Mouse (Mus musculus) lung, embryonic 14.5 days (tissue): Measurements from ENCODE around the gene Rsrc1. TPM values are rescaled to one million over a fixed set of nuclear protein-coding genes. Genes with fewer than 3 reads are reported as not detected.

ENCODE experiments used
- ATAC-seq: fragments of 200-750 bp; cut with Nextera tagmentation; 2 replicates; pipeline ENCODE4 v1.8.0; 2017; ENCODE audit warnings: mild to moderate bottlenecking, moderate TSS enrichment, moderate library complexity; ENCODE audit not compliant: insufficient read depth
- DNase-seq: peaks from one replicate; pipeline ENCODE4 v3.0.0-alpha.2; 2015
- H3K27ac ChIP-seq: fragments of 300-500 bp; sonication (generic); 2 replicates; pipeline ENCODE4 v1.5.1; 2014; ENCODE audit warnings: low read depth, mild to moderate bottlenecking, moderate library complexity
- H3K27me3 ChIP-seq: fragments of 300-500 bp; sonication (generic); 2 replicates; pipeline ENCODE4 v1.6.1; 2014; ENCODE audit warnings: low read length, control low read depth; ENCODE audit not compliant: insufficient read depth
- H3K36me3 ChIP-seq: fragments of 300-500 bp; sonication (generic); 2 replicates; pipeline ENCODE4 v1.6.1; 2014; ENCODE audit warnings: control low read depth; ENCODE audit not compliant: insufficient read depth
- H3K4me1 ChIP-seq: fragments of 300-500 bp; sonication (generic); 2 replicates; pipeline ENCODE4 v1.6.1; 2014; ENCODE audit warnings: antibody characterized with exemption, control low read depth; ENCODE audit not compliant: insufficient read depth
- H3K4me2 ChIP-seq: fragments of 300-500 bp; sonication (generic); 2 replicates; pipeline ENCODE4 v1.6.1; 2014; ENCODE audit warnings: mild to moderate bottlenecking
- H3K4me3 ChIP-seq: fragments of 300-500 bp; sonication (generic); 2 replicates; pipeline ENCODE4 v1.5.1; 2014; ENCODE audit warnings: low read depth, low read length
- H3K9ac ChIP-seq: fragments of 300-500 bp; sonication (generic); 2 replicates; pipeline ENCODE4 v1.6.1; 2014
- H3K9me3 ChIP-seq: fragments of 300-500 bp; sonication (generic); 2 replicates; pipeline ENCODE4 v1.6.1; 2016; ENCODE audit warnings: low read depth, low read length, control low read depth
- CTCF ChIP-seq: IDR thresholded peaks from 2 replicates; pipeline ENCODE4 v1.5.1; 2016; ENCODE audit warnings: antibody characterized with exemption, low read depth
- WGBS: fragments of 180-500 bp; shearing (Covaris S2); extraction: QIAGEN DNeasy Blood & Tissue Kit; methylation state at CpG from one replicate; pipeline ENCODE4 v1.1.7; 2014; 5-methylcytosine and 5-hydroxymethylcytosine counted together
- polyA plus RNA-seq: library from polyadenylated mRNA; unstranded; fragments of >200 nt; fragmentation: Nextera tagmentation; extraction: Ambion mirVana; gene quantifications from 2 replicates; pipeline ENCODE4 v1.2.1, GENCODE M21; 2014

Gene Rsrc1
- polyA plus RNA-seq, 1 experiment from 2014 or later: 38.1 TPM

DNA sequence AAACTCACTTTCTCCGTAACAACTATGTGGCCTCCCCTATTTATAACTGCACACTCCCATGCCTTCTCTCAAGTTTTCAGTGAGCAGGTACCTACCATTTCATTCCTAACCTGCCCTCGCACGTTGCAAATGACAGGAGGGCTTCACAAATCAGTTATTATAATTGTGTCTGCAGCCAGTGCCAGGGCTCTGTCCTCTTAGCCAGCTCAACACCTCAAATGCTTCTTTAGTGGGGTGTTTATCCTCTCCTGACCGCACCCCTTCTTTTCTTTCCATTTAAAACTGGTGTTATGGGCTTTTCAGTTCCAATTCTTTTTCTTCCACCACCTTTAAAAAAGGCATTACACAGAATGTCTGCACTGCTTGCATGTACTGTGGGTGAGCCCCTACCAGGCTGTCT lies 391.0 kb downstream of the Rsrc1 start:
- Histone ChIP-seq H3K4me2 (no peak overlapping the region), H3K4me1 (no peaks in the 10 kb centered on the region), H3K9me3 (no peaks in the 10 kb centered on the region), H3K36me3 (no peaks in the 10 kb centered on the region), H3K9ac (no peak overlapping the region), H3K4me3 (no peak overlapping the region), H3K27me3 (peaks cover 8% of the 10 kb centered on the region), H3K27ac (no peak overlapping the region)
- 61% methylated on average over 4 of the region's 4 CpGs for WGBS
- no peak for TF ChIP-seq CTCF
- no peak for ATAC-seq
- DNase-seq: no peak

DNA sequence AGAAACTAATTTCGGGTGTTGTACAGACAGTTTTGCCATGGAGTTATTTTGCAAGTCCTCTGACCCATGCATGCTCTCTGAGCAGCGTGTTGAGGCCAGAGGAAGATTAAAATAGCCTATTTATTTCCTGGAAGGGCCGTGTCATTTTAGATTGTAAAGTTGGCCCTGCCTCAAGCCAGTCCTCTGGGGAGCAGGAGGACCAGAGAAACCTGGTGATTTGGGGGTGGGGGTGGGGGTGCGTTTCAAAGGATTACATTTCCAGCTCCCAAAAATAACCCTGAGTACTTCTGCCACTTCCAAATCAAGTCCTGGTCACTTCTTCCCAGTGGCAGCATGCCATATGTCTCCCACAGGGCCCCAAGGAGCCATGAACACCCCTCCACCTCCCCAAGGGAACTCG lies 391.6 kb downstream of the Rsrc1 start:
- no peak for TF ChIP-seq CTCF
- H3K4me1 ChIP-seq: no peaks in the 10 kb centered on the region
- no peaks in the 10 kb centered on the region for H3K9me3 ChIP-seq
- no peak overlapping the region for H3K4me2 ChIP-seq
- DNase-seq (no peak), ATAC-seq (no peak)
- no peak overlapping the region for H3K9ac ChIP-seq
- no peaks in the 10 kb centered on the region for H3K36me3 ChIP-seq
- H3K27ac ChIP-seq: no peak overlapping the region
- H3K27me3 ChIP-seq: peaks cover 8% of the 10 kb centered on the region
- H3K4me3 ChIP-seq: no peak overlapping the region
- WGBS: 50% methylated on average over 5 of the region's 5 CpGs

DNA sequence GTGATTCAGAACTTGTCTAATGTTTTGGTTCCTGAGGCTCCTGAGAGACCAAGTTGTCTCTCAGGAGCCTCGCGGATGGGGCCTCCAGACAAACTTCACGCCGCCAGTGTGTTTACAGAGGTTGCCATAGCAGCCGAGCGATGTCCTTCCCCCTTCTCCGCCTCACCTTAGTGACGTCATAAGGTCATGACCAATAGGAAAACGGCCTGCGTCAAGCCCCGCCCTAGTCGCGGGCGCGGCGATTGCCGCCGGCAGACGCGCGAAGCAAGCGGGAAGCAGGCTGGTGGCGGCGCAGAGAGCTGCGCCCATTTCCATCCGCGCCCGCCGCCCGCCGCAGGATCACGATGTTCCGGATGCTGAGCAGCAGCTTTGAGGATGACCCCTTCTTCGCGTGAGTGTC lies 392.7 kb downstream of the Rsrc1 start, which contains the start of gene Mlf1:
TSS of gene Mlf1 (plus strand) at position 226 of the 400 bp plus-strand sequence.
- H3K27me3 ChIP-seq: peaks cover 8% of the 10 kb centered on the region
- H3K4me2 ChIP-seq: peak within 1 kb of the TSS; percentile 82
- H3K4me3 ChIP-seq: peak within 1 kb of the TSS; percentile 44
- under 1% methylated on average over 35 of the region's 35 CpGs for WGBS
- peak within 1 kb of the TSS; percentile 36 for H3K9ac ChIP-seq
- no peaks in the 10 kb centered on the region for H3K36me3 ChIP-seq
- TF ChIP-seq CTCF: no peak
- DNase-seq (peak; percentile 95), ATAC-seq (peak; percentile 98)
- no peak within 1 kb of the TSS for H3K27ac ChIP-seq
- no peaks in the 10 kb centered on the region for H3K4me1 ChIP-seq
- H3K9me3 ChIP-seq: no peaks in the 10 kb centered on the region

DNA sequence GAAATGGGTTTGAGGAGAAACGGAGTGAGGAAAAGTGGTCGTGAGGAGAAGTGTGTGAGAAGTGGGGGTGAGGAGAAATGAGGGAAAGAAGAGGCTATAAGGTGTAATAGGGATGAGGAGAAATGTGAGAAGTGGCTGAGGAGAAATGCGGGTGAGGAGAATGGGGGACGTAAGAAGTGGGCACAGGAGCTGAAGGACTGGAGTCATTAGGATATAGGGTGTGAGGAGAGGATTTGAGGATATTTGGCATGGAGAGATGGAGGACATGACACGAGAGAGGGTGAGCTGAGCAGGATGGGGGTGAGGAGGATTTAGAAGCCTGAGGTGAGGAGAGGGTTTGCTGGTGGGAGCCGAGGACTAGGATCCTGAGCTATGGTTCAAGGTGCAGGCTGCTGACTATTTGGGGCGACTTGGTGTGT lies 393.2 kb downstream of the Rsrc1 start:
- Histone ChIP-seq H3K27ac (no peak overlapping the region), H3K9me3 (no peaks in the 10 kb centered on the region), H3K9ac (peak overlapping the region; percentile 36), H3K4me3 (peak overlapping the region; percentile 44), H3K36me3 (no peaks in the 10 kb centered on the region), H3K27me3 (peaks cover 8% of the 10 kb centered on the region), H3K4me2 (peak overlapping the region; percentile 82), H3K4me1 (no peaks in the 10 kb centered on the region)
- no peak for TF ChIP-seq CTCF
- no peak for DNase-seq
- 29% methylated on average over 7 of the region's 7 CpGs for WGBS
- ATAC-seq: peak; percentile 58

DNA sequence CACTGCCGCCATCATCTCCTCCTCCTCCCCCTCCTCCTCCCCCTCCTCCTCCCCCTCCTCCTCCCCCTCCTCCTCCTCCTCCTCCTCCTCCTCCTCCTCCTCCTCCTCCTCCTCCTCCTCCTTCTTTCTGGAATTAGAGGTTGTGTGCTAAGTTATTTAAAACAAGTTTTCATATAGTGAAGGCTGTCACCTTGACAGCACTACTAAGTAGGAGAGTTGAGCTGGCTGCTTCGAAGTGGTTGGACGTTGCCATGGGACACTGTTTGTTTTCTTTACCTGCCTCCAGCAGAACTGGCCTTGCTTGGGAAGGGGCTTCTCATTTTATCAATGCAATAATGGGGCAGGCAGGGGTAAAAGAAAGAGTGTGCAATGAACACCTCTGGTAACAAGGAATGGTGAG lies 393.9 kb downstream of the Rsrc1 start, which contains the start of gene Gm17402:
TSS of gene Gm17402 (minus strand) at position 101 of the 400 bp plus-strand sequence.
- no peaks in the 10 kb centered on the region for H3K36me3 ChIP-seq
- no peak for DNase-seq
- H3K9me3 ChIP-seq: no peaks in the 10 kb centered on the region
- peak within 1 kb of the TSS; percentile 82 for H3K4me2 ChIP-seq
- H3K27ac ChIP-seq: no peak within 1 kb of the TSS
- no peaks in the 10 kb centered on the region for H3K4me1 ChIP-seq
- peak within 1 kb of the TSS; percentile 36 for H3K9ac ChIP-seq
- 18% methylated on average over 3 of the region's 3 CpGs for WGBS
- no peak for TF ChIP-seq CTCF
- H3K4me3 ChIP-seq: peak within 1 kb of the TSS; percentile 44
- H3K27me3 ChIP-seq: peaks cover 8% of the 10 kb centered on the region
- ATAC-seq: no peak

DNA sequence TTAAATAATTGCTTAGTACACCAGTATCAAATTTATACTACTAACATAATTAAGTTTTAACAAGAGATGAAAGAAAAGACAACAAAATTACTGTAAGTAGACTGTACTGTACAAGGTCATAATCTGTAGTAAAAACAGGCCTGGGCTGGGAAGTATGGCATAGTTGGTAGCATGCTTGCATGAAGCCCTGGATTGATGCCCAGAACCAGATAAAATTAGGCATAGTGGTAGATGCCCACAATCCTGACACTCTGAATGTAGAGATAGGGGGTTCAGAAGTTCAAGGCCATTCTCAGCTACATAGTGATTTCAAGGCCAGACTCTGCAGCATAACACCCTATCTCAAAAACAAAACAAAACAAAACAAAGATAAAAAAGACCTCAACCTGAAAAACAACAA lies 397.0 kb downstream of the Rsrc1 start:
- peaks cover 5% of the 10 kb centered on the region; the same call in 1 of the 2 replicates for H3K27me3 ChIP-seq
- ATAC-seq: no peak
- no peaks in the 10 kb centered on the region for H3K9me3 ChIP-seq
- no peak for DNase-seq
- no peak overlapping the region for H3K4me2 ChIP-seq
- H3K9ac ChIP-seq: no peak overlapping the region
- no peak overlapping the region for H3K27ac ChIP-seq
- no peaks in the 10 kb centered on the region for H3K36me3 ChIP-seq
- no peak overlapping the region for H3K4me3 ChIP-seq
- H3K4me1 ChIP-seq: no peaks in the 10 kb centered on the region
- no peak for TF ChIP-seq CTCF

Other genes with a start within 250 kb of the Rsrc1 start
- 0.26 and 2.0 TPM in 2 replicates for gene Shox2, start 381 bp downstream of the Rsrc1 start, polyA plus RNA-seq